Mouse (Mus musculus) cerebellum, postnatal 14 days (tissue): ENCODE measurements around the gene Cpsf3.

Source experiments
- DNase-seq, 2 experiments: peaks; one replicate each; pipeline ENCODE4 v3.0.0; 2021; ENCODE audit warnings: mixed read lengths in 2 of 2

The Cpsf3 gene

DNA sequence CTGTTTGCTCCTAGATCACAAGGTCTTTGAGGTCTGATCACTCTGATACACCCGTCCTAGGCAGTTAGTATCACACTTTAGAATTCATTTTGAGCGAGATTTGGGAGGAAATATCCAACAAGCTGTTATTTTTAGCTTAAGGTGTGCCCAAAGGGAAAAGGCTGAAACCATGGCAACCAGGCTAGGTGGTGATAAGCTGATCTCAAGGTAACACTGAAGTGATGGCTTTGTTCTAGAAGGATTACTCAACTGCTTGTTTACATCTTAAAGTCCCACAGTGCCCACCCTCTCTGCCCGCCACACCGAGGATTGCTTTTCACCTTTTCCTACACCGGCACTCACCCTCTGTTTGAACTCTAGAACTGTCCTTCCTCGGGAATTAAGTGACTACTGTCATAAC is 4.5 kb downstream of the Cpsf3 start:
- DNase-seq: no peak

- no peak for DNase-seq
These were observed 13.7 kb downstream of the Cpsf3 start for GRCm38 (mm10) chr12:21298856-21299255.

GRCm38 (mm10) chr12:21301324-21301723 is 16.1 kb downstream of the Cpsf3 start:
- DNase-seq: no peak

DNA sequence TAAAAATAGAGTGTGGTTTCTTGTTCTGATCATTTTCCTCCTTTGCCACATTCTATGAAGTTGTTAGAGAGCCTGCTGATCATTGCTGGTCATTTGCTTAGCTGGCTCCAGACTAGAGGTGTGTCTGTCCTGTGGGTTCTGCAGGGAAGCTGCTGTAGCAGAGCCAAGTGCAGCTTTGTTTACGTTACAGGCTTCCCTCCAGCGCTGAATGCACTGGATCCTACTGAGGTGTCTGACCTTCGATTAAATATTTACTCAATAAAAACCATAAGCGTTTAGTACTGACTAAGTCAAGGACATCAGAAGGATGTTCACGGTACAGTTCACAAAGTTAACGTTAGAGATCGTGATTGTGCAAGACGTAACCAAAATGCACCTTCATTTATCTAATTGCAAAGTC is 16.7 kb downstream of the Cpsf3 start:
- no peak for DNase-seq

DNA sequence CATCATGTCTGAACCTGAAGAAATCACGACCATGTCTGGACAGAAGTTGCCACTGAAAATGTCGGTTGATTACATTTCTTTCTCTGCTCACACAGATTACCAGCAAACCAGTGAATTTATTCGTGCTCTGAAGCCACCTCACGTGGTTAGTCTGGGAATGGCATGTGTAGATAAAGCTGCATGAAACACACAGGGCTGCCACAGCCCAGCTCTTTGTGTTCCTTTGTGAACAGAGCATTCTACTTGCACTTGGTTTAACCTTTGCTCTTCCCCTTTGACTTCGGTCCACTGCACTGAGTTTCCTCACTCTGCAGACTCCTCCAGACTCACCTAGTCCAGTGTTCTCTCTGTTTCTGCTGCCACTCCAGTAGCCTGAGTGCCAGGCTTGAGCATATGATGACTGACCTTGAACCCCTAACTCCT is 17.2 kb downstream of the Cpsf3 start:
- no peak for DNase-seq

DNA sequence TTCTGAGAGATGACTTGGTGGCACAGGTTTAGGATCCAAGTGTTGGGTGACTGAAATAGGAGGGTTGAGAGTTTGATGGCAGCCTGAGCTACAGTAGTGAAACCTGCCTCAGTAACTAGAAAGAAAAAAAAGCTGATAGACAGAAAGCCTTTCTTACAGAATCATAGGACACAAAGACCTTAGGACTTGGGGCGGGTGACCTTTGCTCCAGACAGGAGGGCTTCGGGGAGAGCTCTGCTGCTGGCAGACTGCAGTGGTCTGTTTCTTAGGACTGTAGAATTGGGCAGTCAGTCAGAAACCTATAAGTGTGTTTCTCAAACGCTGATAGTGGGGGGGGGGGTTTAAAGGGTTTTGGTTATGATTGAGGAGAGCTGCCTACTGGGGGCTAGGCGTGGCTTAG is 20.6 kb downstream of the Cpsf3 start:
- no peak for DNase-seq

GRCm38 (mm10) chr12:21306721-21307120 is 21.5 kb downstream of the Cpsf3 start:
- no peak for DNase-seq

DNA sequence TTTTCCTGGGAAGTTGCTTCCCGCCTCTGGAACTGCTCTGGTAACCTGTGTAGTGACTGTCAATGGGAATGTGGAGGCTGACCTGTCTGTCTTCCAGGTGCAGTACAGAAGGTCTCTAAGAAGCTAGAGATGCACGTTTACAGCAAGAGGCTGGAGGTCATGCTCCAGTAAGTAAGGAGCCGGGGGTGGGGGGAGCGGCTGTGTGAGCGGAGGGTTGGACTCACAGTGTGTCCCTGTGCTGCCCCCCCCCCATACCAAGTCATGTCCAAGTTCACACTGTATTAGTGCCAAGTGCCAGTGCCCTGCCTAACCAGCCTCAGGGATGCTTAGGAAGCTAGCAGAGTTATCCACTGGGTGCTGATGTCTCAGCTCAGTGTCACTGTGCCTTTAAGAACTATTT is 27.0 kb downstream of the Cpsf3 start:
- no peak for DNase-seq

DNA sequence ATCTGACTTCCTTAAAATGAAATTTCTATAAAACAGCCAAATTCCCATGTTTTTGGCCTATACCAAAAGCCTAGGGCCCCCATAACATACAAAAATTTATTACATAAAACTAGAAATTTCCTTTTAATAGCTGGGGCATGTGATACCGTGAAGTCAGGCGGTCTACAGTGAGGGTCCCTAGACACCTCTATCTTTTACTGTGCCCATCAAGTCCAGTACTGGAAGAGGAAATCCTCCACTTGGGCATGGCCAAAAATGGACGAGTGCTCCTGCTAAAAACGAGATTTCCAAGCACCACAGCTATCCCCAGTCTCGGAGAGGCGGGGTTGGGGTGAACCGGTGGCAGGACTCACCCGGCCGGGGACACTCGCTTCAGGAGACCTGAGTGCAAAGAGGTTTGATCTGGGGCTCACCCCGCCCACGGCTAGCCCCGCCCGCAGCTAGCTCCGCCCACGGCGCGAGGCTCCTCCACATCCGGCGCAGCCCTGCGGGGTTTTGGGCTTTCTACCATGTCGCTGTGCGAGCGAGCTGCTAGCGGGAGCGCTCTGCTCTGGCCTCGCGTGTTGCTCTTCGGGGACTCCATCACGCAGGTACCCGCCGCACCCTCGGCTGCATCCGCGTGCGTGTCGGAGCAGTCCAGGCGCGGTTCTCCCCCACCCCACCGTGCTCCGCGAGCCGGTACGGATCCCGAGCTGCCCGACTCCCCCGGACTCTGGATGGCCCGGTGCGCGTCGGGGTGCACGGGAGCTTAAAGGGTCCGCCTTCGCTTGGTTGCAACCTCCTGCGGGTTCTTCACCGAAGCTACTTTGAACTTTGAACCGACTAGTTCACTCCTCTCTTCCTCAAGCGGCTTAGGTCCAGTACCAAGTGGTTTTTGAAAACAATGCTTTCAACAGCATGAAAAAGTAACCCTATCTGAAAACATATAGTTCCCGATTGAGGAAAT is 31.0 kb downstream of the Cpsf3 start, which contains the start of gene Iah1:
Gene Iah1, plus strand, starts transcription at position 467 of the 946 bp plus-strand sequence.
- peak; percentile 82 to 88 for DNase-seq

DNA sequence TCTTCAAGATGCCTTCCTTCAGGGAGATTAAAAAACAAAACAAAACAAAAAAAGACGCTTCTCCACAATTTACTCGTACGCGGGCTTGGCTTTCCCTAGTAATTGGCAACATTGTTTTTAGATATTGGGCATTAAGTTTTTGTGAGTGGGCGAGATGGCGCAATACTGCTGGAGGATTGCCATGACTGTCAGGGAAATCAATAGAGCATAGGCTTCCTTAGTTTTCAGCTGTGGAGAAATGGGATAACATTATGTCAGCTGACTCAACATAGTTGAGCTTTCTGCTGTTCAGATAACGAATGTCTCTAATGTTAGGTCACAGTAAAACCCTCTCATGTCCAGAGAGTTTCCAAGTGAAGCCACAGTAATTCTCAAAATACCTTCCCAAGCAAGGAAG is 31.7 kb downstream of the Cpsf3 start:
- peak in 1 of 2 experiments; percentile 34 for DNase-seq

DNA sequence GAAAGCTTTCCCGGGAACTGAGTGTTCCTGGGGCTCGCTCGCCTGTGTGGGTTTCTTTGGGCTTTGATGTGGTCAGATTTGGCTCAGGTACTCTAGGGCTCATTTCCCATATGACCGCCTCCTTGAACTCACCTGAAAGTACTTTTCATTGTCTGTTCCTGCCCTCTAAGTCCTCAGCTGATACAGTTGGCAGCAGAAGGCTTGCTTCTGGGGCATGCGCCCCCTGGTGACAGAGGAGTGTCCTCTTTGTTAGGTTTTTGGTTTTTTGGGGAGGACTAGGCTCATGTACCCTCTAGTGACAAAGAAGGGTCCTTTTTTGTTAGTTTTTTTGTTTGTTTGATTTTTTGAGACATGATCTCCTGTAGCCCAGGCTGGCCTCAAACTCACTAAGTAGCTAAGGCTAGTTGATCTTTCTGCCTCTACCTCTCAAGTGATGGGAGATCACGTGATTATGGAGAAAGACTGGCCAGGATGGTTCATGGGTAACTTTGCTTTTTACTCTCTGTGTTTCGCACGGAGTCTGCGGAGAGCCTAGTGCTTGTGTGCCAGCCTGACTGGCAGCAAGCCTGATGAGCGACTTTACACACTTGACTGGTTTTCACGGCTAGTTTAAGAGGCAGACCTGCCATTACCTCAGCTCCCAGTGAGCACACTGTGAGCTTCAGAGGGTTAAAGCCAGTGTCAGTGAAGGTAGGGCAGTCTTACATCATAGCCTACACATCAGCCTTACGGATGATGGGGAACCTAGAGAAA is 33.1 kb downstream of the Cpsf3 start:
- DNase-seq: peak; percentile 79 to 85

- peak; percentile 71 for DNase-seq
These were observed 35.1 kb downstream of the Cpsf3 start for GRCm38 (mm10) chr12:21320317-21320716.

DNA sequence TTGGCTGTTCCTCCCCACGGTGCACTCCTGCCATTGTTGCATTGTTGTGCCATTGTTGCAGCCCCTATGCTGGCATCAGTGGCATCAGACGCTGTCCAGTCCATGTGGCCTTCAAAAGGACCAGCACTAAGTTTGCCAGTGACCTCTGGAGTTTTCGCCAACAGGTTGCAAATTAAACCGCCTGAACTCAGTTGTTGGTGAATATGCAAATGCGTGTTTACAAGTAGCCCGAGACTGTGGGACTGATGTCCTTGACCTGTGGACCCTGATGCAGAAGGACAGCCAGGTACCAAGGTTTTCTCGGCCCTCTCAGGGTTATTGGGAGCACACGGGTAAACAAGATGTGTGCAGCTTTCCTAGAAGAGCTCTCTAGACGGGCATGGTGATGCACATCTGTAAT is 36.0 kb downstream of the Cpsf3 start:
- no peak for DNase-seq

- no peak for DNase-seq
These were observed 37.1 kb downstream of the Cpsf3 start for GRCm38 (mm10) chr12:21322296-21322695.

- DNase-seq: no peak
These were observed 37.7 kb downstream of the Cpsf3 start for GRCm38 (mm10) chr12:21322856-21323255.

GRCm38 (mm10) chr12:21324101-21324500 is 38.9 kb downstream of the Cpsf3 start:
- no peak for DNase-seq

DNA sequence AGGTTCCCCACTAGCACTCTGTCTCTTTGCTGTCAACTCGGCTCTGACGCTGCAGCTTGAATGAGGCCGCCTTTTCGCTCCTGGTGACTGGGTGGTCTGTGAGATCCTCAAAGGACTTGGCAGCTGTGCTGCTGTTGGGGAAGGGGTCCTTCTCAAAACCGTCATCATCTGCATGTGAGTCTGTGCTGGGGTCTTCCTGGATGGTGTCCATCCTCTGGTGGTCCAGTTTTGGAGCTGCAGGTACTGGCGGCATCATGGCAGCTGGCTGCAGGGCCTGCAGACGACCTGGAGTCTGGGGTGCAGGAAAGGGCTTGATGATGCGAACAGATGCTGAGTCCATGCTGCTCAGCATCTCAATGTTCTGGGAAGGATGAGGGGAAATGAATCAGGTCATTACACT is 40.1 kb downstream of the Cpsf3 start:
- DNase-seq: no peak

- DNase-seq: no peak
These were observed 41.1 kb downstream of the Cpsf3 start for GRCm38 (mm10) chr12:21326325-21326724.

GRCm38 (mm10) chr12:21329661-21330400 is 44.6 kb downstream of the Cpsf3 start:
- no peak for DNase-seq

GRCm38 (mm10) chr12:21330961-21331576 is 45.9 kb downstream of the Cpsf3 start:
- no peak for DNase-seq

DNA sequence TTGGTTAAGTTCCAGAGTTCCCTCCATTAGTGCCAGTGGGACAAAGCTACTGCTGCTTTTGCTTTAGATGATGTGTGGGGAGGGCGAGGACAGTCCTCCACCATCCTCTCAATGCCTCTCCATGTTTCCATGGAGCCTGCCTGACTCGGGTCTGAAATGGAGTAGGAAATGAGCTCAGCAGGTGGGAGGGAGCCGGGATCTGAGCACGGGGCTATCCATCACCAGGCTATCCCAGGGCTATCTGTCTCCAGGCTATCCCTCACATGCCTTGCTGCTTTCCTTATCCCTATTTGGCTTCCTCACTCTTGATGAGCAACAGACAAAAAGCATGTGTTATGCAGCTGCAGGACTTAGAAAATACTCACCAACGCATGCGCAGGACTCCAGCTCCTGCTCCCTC is 46.5 kb downstream of the Cpsf3 start:
- DNase-seq: no peak

- no peak for DNase-seq
These were observed 47.8 kb downstream of the Cpsf3 start for GRCm38 (mm10) chr12:21333021-21333420.

DNA sequence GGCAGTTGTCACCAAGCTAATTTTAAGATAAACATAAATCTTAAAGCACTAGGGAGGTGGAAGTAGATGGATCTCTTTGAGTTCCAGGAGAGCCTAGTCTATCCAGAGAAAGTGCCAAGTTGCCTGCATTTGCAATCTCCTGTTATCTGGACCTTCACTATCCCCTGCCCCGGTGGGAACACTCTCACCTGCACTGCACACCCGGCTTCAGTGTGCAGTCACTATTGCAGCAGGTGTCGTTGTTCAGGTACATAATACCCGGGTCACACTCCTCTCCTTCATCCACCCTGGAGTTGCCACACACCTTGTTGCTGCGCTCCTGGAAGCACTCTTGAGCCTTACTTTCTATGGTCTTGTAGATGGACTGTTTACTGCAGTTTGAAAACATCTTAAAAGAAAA is 48.6 kb downstream of the Cpsf3 start:
- no peak for DNase-seq
